Mouse (Mus musculus) E14TG2a.4 (cell line): ENCODE data around the gene Arrb2.

ENCODE experiments used
- CTCF ChIP-seq: conservative IDR thresholded peaks from 2 replicates; pipeline ENCODE4 v1.5.1; 2014; ENCODE audit warnings: low read length
- NANOG ChIP-seq: IDR thresholded peaks from 2 replicates; pipeline ENCODE4 v1.6.1; 2014; ENCODE audit warnings: borderline replicate concordance, low read length, mixed read lengths
- POU5F1 ChIP-seq: IDR thresholded peaks from 2 replicates; pipeline ENCODE4 v1.6.1; 2014; ENCODE audit warnings: low read length, borderline replicate concordance

DNA sequence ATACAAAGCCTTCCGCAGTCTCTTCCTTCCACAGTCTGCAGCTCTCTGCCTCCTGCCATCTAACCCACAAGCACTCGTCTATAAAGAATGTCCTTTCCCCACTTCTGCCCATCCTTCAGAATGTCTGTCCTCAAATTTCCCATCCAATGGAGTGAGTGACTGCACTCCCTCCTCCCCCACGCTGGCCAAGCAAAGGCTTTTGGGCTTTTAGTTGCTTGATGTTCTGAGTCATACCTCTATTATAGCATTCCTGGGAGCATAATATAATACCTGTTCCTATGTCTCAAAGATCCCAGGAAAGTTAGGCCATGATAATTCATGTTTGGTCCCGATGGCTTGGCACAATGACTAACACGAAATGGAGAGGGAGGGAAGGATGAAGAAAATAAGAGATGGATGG is 861 bp upstream of the Arrb2 start:
- TF ChIP-seq CTCF: no peak
- TF ChIP-seq NANOG: no peak
- TF ChIP-seq POU5F1: no peak
